Comparison of ENCODE assay signal across 16 mouse cellular contexts in the genomic region with DNA sequence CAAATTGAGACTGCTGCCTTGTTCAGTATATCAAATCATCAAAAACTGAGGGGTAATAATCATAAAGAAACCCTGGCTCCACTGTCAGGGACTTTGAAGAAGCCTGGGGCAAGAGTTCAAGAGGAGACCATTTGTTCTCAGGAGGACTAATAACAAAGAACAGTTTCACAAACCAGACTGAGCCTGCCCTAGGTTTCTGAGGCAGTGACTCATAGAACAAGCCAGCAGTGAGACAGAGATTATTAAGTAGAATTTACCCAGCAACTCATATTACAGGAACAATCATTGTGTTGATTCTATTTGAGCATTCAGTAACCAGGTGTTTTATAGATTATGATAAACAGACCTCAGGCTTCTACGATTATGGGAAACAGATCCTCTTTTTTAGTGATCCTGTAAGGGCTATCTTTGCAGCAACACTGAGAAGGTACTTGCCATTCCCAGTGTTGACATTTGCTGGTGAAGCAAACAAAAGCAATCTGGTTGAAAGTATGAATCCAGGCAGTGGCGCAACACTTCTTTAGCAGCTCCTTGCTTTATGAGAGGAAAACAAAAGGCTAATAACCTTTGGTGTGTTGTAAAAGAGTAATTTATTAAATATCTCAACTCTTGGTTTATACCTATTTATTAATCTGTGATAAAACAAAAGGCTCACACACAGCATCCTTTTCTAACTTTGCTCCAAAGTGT.
DNase-seq lines count a peak whose midpoint lies in the region; ATAC-seq and TF ChIP-seq lines count a peak whose summit lies in the region.
"Had no signal": no experiment of that assay in that cellular context is flagged by ENCODE, and none has a peak within 500 bp of the region (broad histone marks: within the 10 kb centered on the region; RNA-seq: fewer than 3 reads in every experiment).

No protein-coding gene starts in this region.

- no peaks in the 10 kb centered on the region for H3K79me3 ChIP-seq in C2C12 (ENCODE audit: low read depth)

- no peaks in the 10 kb centered on the region for H3K4me1 ChIP-seq in kidney, embryonic 16.5 days (ENCODE audit: insufficient read depth, low read length)
- no peaks in the 10 kb centered on the region for H3K4me1 ChIP-seq in kidney, embryonic 14.5 days (ENCODE audit: control insufficient read depth, insufficient read depth, low read length)
- H3K4me1 ChIP-seq in embryonic fibroblast, embryonic 13.5 days (ENCODE audit: control insufficient read depth, insufficient read depth, low read length): no peaks in the 10 kb centered on the region; the same call in 1 of the 2 replicates
- H3K4me1 ChIP-seq in hindbrain, embryonic 12.5 days: no peaks in the 10 kb centered on the region
- H3K4me1 ChIP-seq: midbrain, embryonic 10.5 days had no signal

- TF ChIP-seq POLR2A in embryonic fibroblast, embryonic 13.5 days (IDR thresholded peaks at IDR 0.05; ENCODE audit: low read depth, low read length): no peak
- no peak for TF ChIP-seq POLR2A in myocyte (IDR thresholded peaks at IDR 0.05; ENCODE audit: insufficient read length, low read depth)

- DNase-seq in right cerebral cortex, postnatal 25 days: no peak
- DNase-seq in left cerebral cortex, adult 11 months (ENCODE audit: low spot score): no peak
- DNase-seq: cerebellum, adult 9-11 months; heart, adult 11 months; kidney, postnatal 10 days; layer of hippocampus, adult 9-11 months; thymus, postnatal 25 days had no signal

- no peak for ATAC-seq in kidney, embryonic 16.5 days (ENCODE audit: low FRiP score, low TSS enrichment)
- no peak for ATAC-seq in kidney, embryonic 14.5 days (ENCODE audit: low FRiP score, low TSS enrichment)
- no peak for ATAC-seq in hindbrain, embryonic 12.5 days (ENCODE audit: low FRiP score)
- ATAC-seq: hindbrain, embryonic 16.5 days had no signal

- H3K9ac ChIP-seq in kidney, embryonic 16.5 days (replicated peaks; ENCODE audit: low read length): no peak overlapping the region
- H3K9ac ChIP-seq in kidney, embryonic 14.5 days (ENCODE audit: low read depth, low read length): no peak overlapping the region
- no peak overlapping the region for H3K9ac ChIP-seq in hindbrain, embryonic 12.5 days
- H3K9ac ChIP-seq: liver, embryonic 14.5 days had no signal

- no peaks in the 10 kb centered on the region for H3K36me3 ChIP-seq in kidney, embryonic 16.5 days (ENCODE audit: insufficient read depth, low read length)
- no peaks in the 10 kb centered on the region for H3K36me3 ChIP-seq in kidney, embryonic 14.5 days (ENCODE audit: control insufficient read depth, insufficient read depth, low read length)
- H3K36me3 ChIP-seq in C2C12 (ENCODE audit: control insufficient read depth, insufficient read depth) (no peaks in the 10 kb centered on the region), myocyte (ENCODE audit: control insufficient read depth, insufficient read depth) (no peaks in the 10 kb centered on the region)
- H3K36me3 ChIP-seq in hindbrain, embryonic 12.5 days: no peaks in the 10 kb centered on the region
- H3K36me3 ChIP-seq: midbrain, embryonic 10.5 days had no signal

- no peak overlapping the region for H3K4me3 ChIP-seq in kidney, embryonic 16.5 days (ENCODE audit: low read length)
- no peak overlapping the region for H3K4me3 ChIP-seq in kidney, embryonic 14.5 days (ENCODE audit: low read length)
- H3K4me3 ChIP-seq in C2C12 (ENCODE audit: insufficient read depth, poor library complexity, severe bottlenecking) (no peak overlapping the region), myocyte (no peak overlapping the region)
- H3K4me3 ChIP-seq in embryonic fibroblast, embryonic 13.5 days (ENCODE audit: insufficient read depth, low read length): no peak overlapping the region
- H3K4me3 ChIP-seq in hindbrain, embryonic 12.5 days: no peak overlapping the region
- H3K4me3 ChIP-seq: midbrain, embryonic 10.5 days had no signal

- no peaks in the 10 kb centered on the region for H3K9me3 ChIP-seq in kidney, embryonic 16.5 days (ENCODE audit: low read length)
- H3K9me3 ChIP-seq in kidney, embryonic 14.5 days (ENCODE audit: control insufficient read depth, low read length): no peaks in the 10 kb centered on the region
- no peaks in the 10 kb centered on the region for H3K9me3 ChIP-seq in hindbrain, embryonic 12.5 days (replicated peaks)
- H3K9me3 ChIP-seq: midbrain, embryonic 10.5 days had no signal

- 54% methylated on average over 2 of the region's 2 CpGs for WGBS in kidney, embryonic 16.5 days
- WGBS in kidney, embryonic 14.5 days: 43% methylated on average over 2 of the region's 2 CpGs
- WGBS in hindbrain, embryonic 12.5 days: 83% methylated on average over 2 of the region's 2 CpGs

- H3K27ac ChIP-seq in kidney, embryonic 16.5 days (ENCODE audit: low read length): 0 out of 2 replicates have a peak overlapping the region, but pooled peaks have one; percentile 24
- no peak overlapping the region for H3K27ac ChIP-seq in kidney, embryonic 14.5 days (ENCODE audit: low read depth, low read length)
- H3K27ac ChIP-seq in embryonic fibroblast, embryonic 13.5 days (ENCODE audit: insufficient read depth, low read length): peak overlapping the region; percentile 52
- H3K27ac ChIP-seq in hindbrain, embryonic 12.5 days: no peak overlapping the region
- H3K27ac ChIP-seq: liver, embryonic 14.5 days; midbrain, embryonic 10.5 days had no signal

- no peak overlapping the region for H3K4me2 ChIP-seq in kidney, embryonic 16.5 days (replicated peaks; ENCODE audit: low read depth, low read length)
- no peak overlapping the region for H3K4me2 ChIP-seq in kidney, embryonic 14.5 days (replicated peaks; ENCODE audit: low read depth, low read length)
- peak overlapping the region; percentile 46 for H3K4me2 ChIP-seq in myocyte (ENCODE audit: low read depth)
- no peak overlapping the region for H3K4me2 ChIP-seq in hindbrain, embryonic 12.5 days (replicated peaks)

- H3K79me2 ChIP-seq in C2C12 (ENCODE audit: control insufficient read depth, insufficient read depth) (no peaks in the 10 kb centered on the region), myocyte (ENCODE audit: control insufficient read depth, insufficient read depth) (no peaks in the 10 kb centered on the region)

- H3ac ChIP-seq in C2C12 (ENCODE audit: control insufficient read depth, insufficient read length, low read depth) (no peak overlapping the region), myocyte (ENCODE audit: control insufficient read depth, insufficient read length) (no peak overlapping the region)

- no peak for TF ChIP-seq CTCF in C2C12 (IDR thresholded peaks at IDR 0.05; ENCODE audit: control insufficient read depth, insufficient read depth, insufficient read length)
- no peak for TF ChIP-seq CTCF in embryonic fibroblast, embryonic 13.5 days (IDR thresholded peaks at IDR 0.05; ENCODE audit: borderline replicate concordance, insufficient read depth, low read length)

- H3K27me3 ChIP-seq in kidney, embryonic 16.5 days (ENCODE audit: insufficient read depth, low read length): no peaks in the 10 kb centered on the region
- H3K27me3 ChIP-seq in kidney, embryonic 14.5 days (ENCODE audit: control insufficient read depth, insufficient read depth, low read length): no peaks in the 10 kb centered on the region
- H3K27me3 ChIP-seq in C2C12 (ENCODE audit: control insufficient read depth, insufficient read depth, insufficient read length): no peaks in the 10 kb centered on the region
- no peaks in the 10 kb centered on the region for H3K27me3 ChIP-seq in myocyte (ENCODE audit: control insufficient read depth, insufficient read depth, insufficient read length)
- H3K27me3 ChIP-seq in hindbrain, embryonic 12.5 days: no peaks in the 10 kb centered on the region

TF ChIP-seq in C2C12, 6 proteins besides CTCF, POLR2A, EP300 and RAD21:
- TF ChIP-seq MYOG (IDR thresholded peaks at IDR 0.05; ENCODE audit: control insufficient read depth, extremely low read depth, insufficient read length): no peak
- no peak for TF ChIP-seq MAX (IDR thresholded peaks at IDR 0.05)
- TF ChIP-seq CEBPB (IDR thresholded peaks at IDR 0.05; ENCODE audit: low read depth): peak; percentile 52
- TF ChIP-seq USF1 (IDR thresholded peaks at IDR 0.05; ENCODE audit: low read depth): no peak
- no peak for TF ChIP-seq FOSL1 (IDR thresholded peaks at IDR 0.05; ENCODE audit: insufficient read depth, low read length, poor library complexity, severe bottlenecking)

TF ChIP-seq in myocyte, 11 proteins besides CTCF, POLR2A, EP300 and RAD21:
- TF ChIP-seq MAX (IDR thresholded peaks at IDR 0.05; ENCODE audit: low read depth) (no peak), POLR2AphosphoS2 (IDR thresholded peaks at IDR 0.05; ENCODE audit: insufficient read length, low read depth) (no peak), MYOD1 (IDR thresholded peaks at IDR 0.05; ENCODE audit: control insufficient read depth in 1 of 3, insufficient read length in 2 of 3, low read depth in 2 of 3) (no peak), TCF12 (IDR thresholded peaks at IDR 0.05; ENCODE audit: insufficient read depth, poor library complexity, severe bottlenecking) (no peak), SRF (IDR thresholded peaks at IDR 0.05; ENCODE audit: control insufficient read depth, insufficient read length, low read depth) (no peak), E2F4 (IDR thresholded peaks at IDR 0.05; ENCODE audit: insufficient read depth) (no peak), USF1 (IDR thresholded peaks at IDR 0.05; ENCODE audit: low read depth) (no peak), TCF3 (IDR thresholded peaks at IDR 0.05; ENCODE audit: insufficient read length, low read depth) (no peak), CEBPB (IDR thresholded peaks at IDR 0.05; ENCODE audit: insufficient read depth, poor library complexity, severe bottlenecking) (0 out of 2 replicates have a peak, but pooled peaks have one; percentile 42)

Comparison
In these comparisons a context has a peak if more than half of its experiments do, and no peak if none do; other contexts are left out.
1. H3K27ac ChIP-seq: peak in kidney, embryonic 16.5 days (single experiment) and embryonic fibroblast, embryonic 13.5 days (single experiment); none in kidney, embryonic 14.5 days (single experiment) and hindbrain, embryonic 12.5 days (single experiment).